Mouse (Mus musculus) midbrain, embryonic 11.5 days (tissue): ENCODE results near the gene Tlk1. TPM values are rescaled to one million over a fixed set of nuclear protein-coding genes. Genes with fewer than 3 reads are reported as not detected.

Source experiments
- ATAC-seq: fragments of 200-750 bp; cut with Nextera tagmentation; 2 replicates; pipeline ENCODE4 v1.8.0; 2017; ENCODE audit warnings: moderate TSS enrichment, moderate library complexity; ENCODE audit not compliant: low FRiP score
- DNase-seq: peaks from one replicate; pipeline ENCODE4 v3.0.0; 2015; ENCODE audit warnings: low spot score; ENCODE audit errors: missing footprints
- H3K27ac ChIP-seq: fragments of 300-500 bp; sonication (generic); 2 replicates; pipeline ENCODE4 v1.5.1; 2014; ENCODE audit warnings: low read depth, low read length
- H3K27me3 ChIP-seq: fragments of 300-500 bp; sonication (generic); 2 replicates; pipeline ENCODE4 v1.6.1; 2014; ENCODE audit warnings: mild to moderate bottlenecking, low read length, moderate library complexity, mixed read lengths; ENCODE audit not compliant: control insufficient read depth, insufficient read depth
- H3K36me3 ChIP-seq: fragments of 300-500 bp; sonication (generic); 2 replicates; pipeline ENCODE4 v1.6.1; 2014; ENCODE audit warnings: mild to moderate bottlenecking, low read length, moderate library complexity, mixed read lengths; ENCODE audit not compliant: control insufficient read depth, insufficient read depth
- H3K4me1 ChIP-seq: fragments of 300-500 bp; sonication (generic); 2 replicates; pipeline ENCODE4 v1.6.1; 2014; ENCODE audit warnings: low read length; ENCODE audit not compliant: control insufficient read depth, insufficient read depth
- H3K4me2 ChIP-seq: fragments of 300-500 bp; sonication (generic); 2 replicates; pipeline ENCODE4 v1.6.1; 2014; ENCODE audit warnings: mild to moderate bottlenecking, moderate library complexity
- H3K4me3 ChIP-seq: fragments of 300-500 bp; sonication (generic); 2 replicates; pipeline ENCODE4 v1.5.1; 2014; ENCODE audit warnings: low read depth, low read length
- H3K9ac ChIP-seq: fragments of 300-500 bp; sonication (generic); 2 replicates; pipeline ENCODE4 v1.6.1; 2014; ENCODE audit warnings: low read length
- H3K9me3 ChIP-seq: fragments of 300-500 bp; sonication (generic); 2 replicates; pipeline ENCODE4 v1.6.1; 2016; ENCODE audit warnings: low read length; ENCODE audit not compliant: control insufficient read depth
- WGBS: fragments of 180-500 bp; shearing (Covaris S2); extraction: QIAGEN DNeasy Blood & Tissue Kit; methylation state at CpG from one replicate; pipeline ENCODE4 v1.1.7; 2014; 5-methylcytosine and 5-hydroxymethylcytosine counted together
- polyA plus RNA-seq: library from polyadenylated mRNA; unstranded; fragments of >200 nt; fragmentation: Nextera tagmentation; extraction: Ambion mirVana; gene quantifications from 2 replicates; pipeline ENCODE4 v1.2.1, GENCODE M21; 2014

The Tlk1 gene
- 44.6 and 45.2 TPM in 2 replicates for polyA plus RNA-seq

- Histone ChIP-seq H3K27ac (peak within 1 kb of the TSS; percentile 100), H3K4me3 (peak within 1 kb of the TSS; percentile 94), H3K9ac (peak within 1 kb of the TSS; percentile 99), H3K4me1 (peaks cover 9% of the 10 kb centered on the region; the same call in 1 of the 2 replicates), H3K9me3 (no peaks in the 10 kb centered on the region), H3K4me2 (peak within 1 kb of the TSS; percentile 64), H3K27me3 (no peaks in the 10 kb centered on the region), H3K36me3 (no peaks in the 10 kb centered on the region)
- ATAC-seq (peak; percentile 90), DNase-seq (peak; percentile 97)
- under 1% methylated on average over 62 of the region's 118 CpGs for WGBS
Measured at GRCm38 (mm10) chr2:70825371-70826051, at the start of gene Tlk1. TSS of gene Tlk1 (minus strand) at chr2:70825728.

- ATAC-seq (no peak), DNase-seq (peak; percentile 37)
- Histone ChIP-seq H3K9ac (no peak overlapping the region), H3K36me3 (no peaks in the 10 kb centered on the region), H3K27me3 (no peaks in the 10 kb centered on the region), H3K4me3 (no peak overlapping the region), H3K4me2 (no peak overlapping the region), H3K27ac (no peak overlapping the region), H3K9me3 (no peaks in the 10 kb centered on the region), H3K4me1 (no peaks in the 10 kb centered on the region)
- WGBS, result 78% methylated on average over 4 of the region's 4 CpGs
Measured at GRCm38 (mm10) chr2:70875129-70875528, 49.6 kb upstream of the Tlk1 start.

GRCm38 (mm10) chr2:70873168-70873567, 47.6 kb upstream of the Tlk1 start:
- DNase-seq (peak; percentile 28), ATAC-seq (no peak)
- WGBS, result 83% methylated on average over 5 of the region's 5 CpGs
- Histone ChIP-seq H3K4me1 (no peaks in the 10 kb centered on the region), H3K36me3 (no peaks in the 10 kb centered on the region), H3K9me3 (no peaks in the 10 kb centered on the region), H3K27me3 (no peaks in the 10 kb centered on the region), H3K27ac (no peak overlapping the region), H3K9ac (no peak overlapping the region), H3K4me2 (no peak overlapping the region), H3K4me3 (no peak overlapping the region)

- Histone ChIP-seq H3K27ac (no peak overlapping the region), H3K4me2 (no peak overlapping the region), H3K9ac (no peak overlapping the region), H3K36me3 (no peaks in the 10 kb centered on the region), H3K4me1 (no peaks in the 10 kb centered on the region), H3K4me3 (no peak overlapping the region), H3K9me3 (no peaks in the 10 kb centered on the region), H3K27me3 (no peaks in the 10 kb centered on the region)
- WGBS, result 53% methylated on average over 8 of the region's 8 CpGs
- ATAC-seq (no peak), DNase-seq (peak; percentile 78)
Measured at GRCm38 (mm10) chr2:70871466-70872022, 46.0 kb upstream of the Tlk1 start.

GRCm38 (mm10) chr2:70870819-70871218, 45.3 kb upstream of the Tlk1 start:
- H3K36me3 ChIP-seq, result no peaks in the 10 kb centered on the region
- H3K4me2 ChIP-seq, result no peak overlapping the region
- no peaks in the 10 kb centered on the region for H3K27me3 ChIP-seq
- DNase-seq, result peak; percentile 66
- no peaks in the 10 kb centered on the region for H3K4me1 ChIP-seq
- WGBS, result 57% methylated on average over 6 of the region's 6 CpGs
- H3K4me3 ChIP-seq, result no peak overlapping the region
- no peaks in the 10 kb centered on the region for H3K9me3 ChIP-seq
- no peak for ATAC-seq
- no peak overlapping the region for H3K9ac ChIP-seq
- H3K27ac ChIP-seq, result no peak overlapping the region

- Histone ChIP-seq H3K9me3 (no peaks in the 10 kb centered on the region), H3K4me2 (no peak overlapping the region), H3K4me3 (no peak overlapping the region), H3K27ac (no peak overlapping the region), H3K27me3 (no peaks in the 10 kb centered on the region), H3K36me3 (no peaks in the 10 kb centered on the region), H3K9ac (no peak overlapping the region), H3K4me1 (no peaks in the 10 kb centered on the region)
- DNase-seq (peak; percentile 69), ATAC-seq (no peak)
- WGBS, result 89% methylated on average over 3 of the region's 3 CpGs
Measured at GRCm38 (mm10) chr2:70869116-70869515, 43.6 kb upstream of the Tlk1 start.

- no peaks in the 10 kb centered on the region for H3K9me3 ChIP-seq
- H3K27me3 ChIP-seq, result no peaks in the 10 kb centered on the region
- 84% methylated on average over 3 of the region's 3 CpGs for WGBS
- DNase-seq (peak; percentile 61), ATAC-seq (no peak)
- H3K27ac ChIP-seq, result no peak overlapping the region
- no peak overlapping the region for H3K4me2 ChIP-seq
- H3K4me1 ChIP-seq, result no peaks in the 10 kb centered on the region
- no peak overlapping the region for H3K9ac ChIP-seq
- no peaks in the 10 kb centered on the region for H3K36me3 ChIP-seq
- no peak overlapping the region for H3K4me3 ChIP-seq
Measured at GRCm38 (mm10) chr2:70867231-70867630, 41.7 kb upstream of the Tlk1 start.

- DNase-seq, result no peak
- no peaks in the 10 kb centered on the region for H3K36me3 ChIP-seq
- no peaks in the 10 kb centered on the region; the same call in 1 of the 2 replicates for H3K9me3 ChIP-seq
- H3K4me3 ChIP-seq, result no peak overlapping the region
- no peaks in the 10 kb centered on the region for H3K27me3 ChIP-seq
- no peak overlapping the region for H3K9ac ChIP-seq
- 78% methylated on average over 5 of the region's 5 CpGs for WGBS
- no peak overlapping the region for H3K27ac ChIP-seq
- no peak for ATAC-seq
- H3K4me2 ChIP-seq, result no peak overlapping the region
- H3K4me1 ChIP-seq, result no peaks in the 10 kb centered on the region
Measured at GRCm38 (mm10) chr2:70862881-70863280, 37.4 kb upstream of the Tlk1 start.

GRCm38 (mm10) chr2:70859740-70860139, 34.2 kb upstream of the Tlk1 start:
- no peak for ATAC-seq
- Histone ChIP-seq H3K4me2 (no peak overlapping the region), H3K9me3 (no peaks in the 10 kb centered on the region; the same call in 1 of the 2 replicates), H3K4me1 (no peaks in the 10 kb centered on the region), H3K27me3 (no peaks in the 10 kb centered on the region), H3K9ac (no peak overlapping the region), H3K36me3 (no peaks in the 10 kb centered on the region), H3K27ac (no peak overlapping the region), H3K4me3 (no peak overlapping the region)
- WGBS, result 91% methylated on average over 4 of the region's 4 CpGs
- peak; percentile 53 for DNase-seq
